Mouse (Mus musculus) megakaryocyte, embryonic 14.5 days (primary cell): ENCODE data around the gene Dcun1d3. TPM values are rescaled to one million over a fixed set of nuclear protein-coding genes. Genes with fewer than 3 reads are reported as not detected.

Source experiments
- H3K27me3 ChIP-seq: replicated peaks from 2 replicates; pipeline ENCODE3; 2012; ENCODE audit warnings: inconsistent platforms
- H3K36me3 ChIP-seq: replicated peaks from 2 replicates; pipeline ENCODE3; 2012; ENCODE audit warnings: low read length, inconsistent platforms, mixed read lengths
- H3K4me1 ChIP-seq: 2 replicates; pipeline ENCODE4 v1.6.1; 2012; ENCODE audit warnings: inconsistent platforms
- H3K4me3 ChIP-seq: replicated peaks from 2 replicates; pipeline ENCODE3; 2012; ENCODE audit warnings: moderate library complexity, mild to moderate bottlenecking, inconsistent platforms
- H3K9me3 ChIP-seq: 2 replicates; pipeline ENCODE4 v1.6.1; 2012; ENCODE audit warnings: inconsistent platforms
- FLI1 ChIP-seq: IDR thresholded peaks from 2 replicates; pipeline ENCODE4 v1.6.1; 2012; ENCODE audit warnings: low read length, inconsistent platforms, mixed read lengths
- GATA1 ChIP-seq: IDR thresholded peaks from 3 replicates; pipeline ENCODE4 v1.6.1; 2012; ENCODE audit warnings: mixed read lengths, low read length, inconsistent platforms, borderline replicate concordance
- polyA plus RNA-seq: library from polyadenylated mRNA; stranded (reverse); fragments of >175 nt; gene quantifications from 2 replicates; pipeline ENCODE4 v1.2.3, GENCODE M21; 2012; ENCODE audit warnings: low replicate concordance; ENCODE audit not compliant: insufficient read depth

Gene Dcun1d3
- polyA plus RNA-seq, 1 experiment: 3.1 TPM

DNA sequence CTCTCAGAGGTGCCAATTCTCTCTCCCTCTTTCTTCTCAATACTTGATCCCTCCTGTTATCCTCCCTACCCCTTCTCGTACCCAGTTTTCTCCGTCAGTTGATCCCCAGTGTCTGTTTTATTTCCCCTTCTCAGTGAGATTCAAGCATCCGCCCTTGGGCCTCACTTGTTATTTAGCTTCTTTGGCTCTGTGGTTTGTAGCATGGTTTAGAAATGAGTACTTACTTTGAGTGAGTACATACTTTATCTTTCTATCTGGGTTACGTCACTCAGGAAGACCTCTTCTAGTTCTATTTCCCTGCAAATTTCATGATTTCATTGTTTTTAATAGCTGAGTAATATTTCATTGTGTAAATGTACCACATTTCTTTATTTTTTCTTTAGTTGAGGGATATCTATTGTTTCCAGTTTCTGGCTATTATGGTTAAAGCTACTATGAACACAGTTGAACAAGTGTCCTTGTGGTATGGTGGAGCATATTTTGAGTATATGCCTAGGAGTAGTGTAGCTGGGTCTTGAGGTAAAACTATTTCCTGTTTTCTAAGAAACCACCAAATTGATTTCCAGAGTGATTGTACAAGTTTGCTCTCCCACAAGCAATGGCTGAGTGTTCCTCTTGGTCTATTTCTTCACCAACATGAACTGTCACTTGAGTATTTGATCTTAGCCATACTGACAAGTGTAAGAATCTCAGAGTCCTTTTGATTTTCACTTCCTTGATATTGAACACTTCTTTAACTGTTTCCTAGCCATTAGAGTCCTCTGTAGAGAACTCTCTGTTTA, 59.9 kb downstream of the Dcun1d3 start:
- Histone ChIP-seq H3K9me3 (no peaks in the 10 kb centered on the region), H3K27me3 (no peaks in the 10 kb centered on the region), H3K4me1 (no peaks in the 10 kb centered on the region; the same call in 1 of the 2 replicates), H3K36me3 (peaks cover 40% of the 10 kb centered on the region), H3K4me3 (no peak overlapping the region)
- TF ChIP-seq GATA1: no peak
- no peak for TF ChIP-seq FLI1

- Histone ChIP-seq H3K9me3 (no peaks in the 10 kb centered on the region), H3K4me1 (no peaks in the 10 kb centered on the region; the same call in 1 of the 2 replicates), H3K36me3 (peaks cover 45% of the 10 kb centered on the region), H3K27me3 (no peaks in the 10 kb centered on the region), H3K4me3 (no peak overlapping the region)
- TF ChIP-seq GATA1 (no peak), FLI1 (no peak)
These were observed 60.7 kb downstream of the Dcun1d3 start for GRCm38 (mm10) chr7:119835371-119835770.

GRCm38 (mm10) chr7:119808723-119809122, 87.4 kb downstream of the Dcun1d3 start:
- Histone ChIP-seq H3K4me1 (no peaks in the 10 kb centered on the region; the same call in 1 of the 2 replicates), H3K27me3 (no peaks in the 10 kb centered on the region), H3K36me3 (peaks cover 84% of the 10 kb centered on the region), H3K4me3 (no peak overlapping the region), H3K9me3 (no peaks in the 10 kb centered on the region)
- no peak for TF ChIP-seq GATA1
- TF ChIP-seq FLI1: no peak

DNA sequence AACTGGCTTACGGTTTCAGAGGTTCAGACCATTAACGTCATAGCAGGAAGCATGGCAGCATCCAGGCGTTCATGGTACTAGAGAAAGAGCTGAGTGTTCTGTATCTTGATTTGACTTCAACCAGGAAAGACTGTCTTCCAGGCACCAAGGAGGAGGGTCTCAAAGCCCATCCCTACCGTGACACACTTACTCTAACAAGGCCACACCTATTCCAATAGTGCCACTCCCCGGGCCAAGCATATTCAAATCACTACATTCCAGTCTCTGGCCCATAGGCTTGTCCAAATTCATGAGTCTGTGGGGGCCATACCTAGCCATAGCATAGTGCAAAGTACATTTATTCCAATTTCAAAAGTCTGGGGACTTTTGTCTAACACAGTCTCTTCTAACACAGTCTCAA, 88.7 kb downstream of the Dcun1d3 start:
- TF ChIP-seq FLI1: no peak
- no peak for TF ChIP-seq GATA1
- Histone ChIP-seq H3K9me3 (no peaks in the 10 kb centered on the region), H3K27me3 (no peaks in the 10 kb centered on the region), H3K36me3 (peaks cover 73% of the 10 kb centered on the region), H3K4me3 (no peak overlapping the region), H3K4me1 (no peaks in the 10 kb centered on the region; the same call in 1 of the 2 replicates)

Other genes with a start within 250 kb of the Dcun1d3 start
- gene Acsm4, start 206.3 kb downstream of the Dcun1d3 start, polyA plus RNA-seq: not detected in 2 replicates
- 12.1 and 14.0 TPM in 2 replicates for gene Thumpd1, start 175.5 kb downstream of the Dcun1d3 start, polyA plus RNA-seq
- not detected in 2 replicates for gene Acsm3, start 135.4 kb downstream of the Dcun1d3 start, polyA plus RNA-seq
- gene Rexo5, start 102.3 kb downstream of the Dcun1d3 start, polyA plus RNA-seq: 0.89 TPM in 1 of 2 replicates, not detected in the other
- gene Eri2, start 102.2 kb downstream of the Dcun1d3 start, polyA plus RNA-seq: 0.10 and 1.1 TPM in 2 replicates
- 5.0 TPM in 1 of 2 replicates, not detected in the other for gene Lyrm1, start 437 bp downstream of the Dcun1d3 start, polyA plus RNA-seq
- not detected in 2 replicates for gene Dnah3, start 199.0 kb upstream of the Dcun1d3 start, polyA plus RNA-seq
- gene Tmem159, start 206.1 kb upstream of the Dcun1d3 start, polyA plus RNA-seq: 2.0 and 13.3 TPM in 2 replicates
- not detected in 2 replicates for gene Zp2, start 249.0 kb upstream of the Dcun1d3 start, polyA plus RNA-seq